Mouse (Mus musculus) adrenal gland, postnatal 14 days (tissue): ENCODE measurements around the gene Zfp870. TPM values are rescaled to one million over a fixed set of nuclear protein-coding genes. Genes with fewer than 3 reads are reported as not detected.
"Not testable (repeated sequence)": the region's sequence is repeated elsewhere in the genome, so short reads cannot be mapped to it uniquely, and the experiment has no call there.

ENCODE experiments used
- DNase-seq: peaks from one replicate; pipeline ENCODE4 v3.0.0; 2021; ENCODE audit warnings: mixed read lengths
- total RNA-seq: library from RNA; stranded (reverse); gene quantifications from 2 replicates; pipeline ENCODE4 v1.2.3, GENCODE M21; 2021

Zfp870 gene
- total RNA-seq, 1 experiment from 2014 or later, result 7.8 TPM

GRCm38 (mm10) chr17:32872091-32872490 lies 19.4 kb downstream of the Zfp870 start:
- DNase-seq, result no peak

- DNase-seq, result no peak
These were observed 20.0 kb downstream of the Zfp870 start for GRCm38 (mm10) chr17:32871483-32871882.

GRCm38 (mm10) chr17:32867266-32867665 lies 24.2 kb downstream of the Zfp870 start:
- DNase-seq, result not testable (repeated sequence)

- DNase-seq, result not testable (repeated sequence)
These were observed 34.7 kb downstream of the Zfp870 start for GRCm38 (mm10) chr17:32856713-32857112.

- no peak for DNase-seq
These were observed 39.9 kb downstream of the Zfp870 start for GRCm38 (mm10) chr17:32851581-32851980.

- DNase-seq, result no peak
These were observed 50.1 kb downstream of the Zfp870 start for GRCm38 (mm10) chr17:32841388-32841787.

GRCm38 (mm10) chr17:32839083-32839802 lies 52.2 kb downstream of the Zfp870 start:
- peak; percentile 60 for DNase-seq

- no peak for DNase-seq
These were observed 61.0 kb downstream of the Zfp870 start for GRCm38 (mm10) chr17:32830418-32830782.

GRCm38 (mm10) chr17:32829540-32830417 lies 61.7 kb downstream of the Zfp870 start, which contains the start of gene Zfp799:
Gene Zfp799, minus strand, starts transcription at chr17:32830261.
- peak; percentile 87 for DNase-seq

Other genes starting within 250 kb of the Zfp870 start
- gene Cyp4f40, start 232.7 kb downstream of the Zfp870 start, total RNA-seq, result not detected in 2 replicates
- 2.1 and 15.6 TPM in 2 replicates for gene Cyp4f15, start 206.0 kb downstream of the Zfp870 start, total RNA-seq
- gene Zfp871, start 103.4 kb downstream of the Zfp870 start, total RNA-seq, result 42.6 and 44.5 TPM in 2 replicates
- gene Zfp811, start 81.7 kb downstream of the Zfp870 start, total RNA-seq, result 0.44 and 0.75 TPM in 2 replicates
- gene Zfp799, start 61.4 kb downstream of the Zfp870 start, total RNA-seq, result 9.1 and 12.7 TPM in 2 replicates
- 2.0 and 10.2 TPM in 2 replicates for gene Cyp4f14, start 25.7 kb upstream of the Zfp870 start, total RNA-seq
- 46.2 and 51.9 TPM in 2 replicates for gene Cyp4f13, start 55.8 kb upstream of the Zfp870 start, total RNA-seq
- 3.7 and 4.4 TPM in 2 replicates for gene Zfp472, start 74.2 kb upstream of the Zfp870 start, total RNA-seq
- gene Zfp952, start 101.5 kb upstream of the Zfp870 start, total RNA-seq, result 8.5 and 10.0 TPM in 2 replicates
- gene Zfp763, start 141.8 kb upstream of the Zfp870 start, total RNA-seq, result 6.3 and 8.5 TPM in 2 replicates
- not detected in 2 replicates for gene 4921501E09Rik, start 176.4 kb upstream of the Zfp870 start, total RNA-seq
- 7.4 and 9.5 TPM in 2 replicates for gene Zfp563, start 197.7 kb upstream of the Zfp870 start, total RNA-seq
- gene Morc2b, start 248.0 kb upstream of the Zfp870 start, total RNA-seq, result not detected in 2 replicates